Mouse (Mus musculus) forebrain, embryonic 13.5 days (tissue): ENCODE measurements around the gene Sap30bp. TPM values are rescaled to one million over a fixed set of nuclear protein-coding genes. Genes with fewer than 3 reads are reported as not detected.

Experiments used
- ATAC-seq: fragments of 200-750 bp; cut with Nextera tagmentation; 2 replicates; pipeline ENCODE4 v1.8.0; 2017
- H3K27ac ChIP-seq: fragments of 300-500 bp; sonication (generic); 2 replicates; pipeline ENCODE4 v1.5.1; 2015; ENCODE audit warnings: inconsistent platforms, mild to moderate bottlenecking, moderate library complexity
- H3K27me3 ChIP-seq: fragments of 300-500 bp; sonication (generic); 2 replicates; pipeline ENCODE4 v1.6.1; 2015; ENCODE audit warnings: mild to moderate bottlenecking, inconsistent platforms
- H3K36me3 ChIP-seq: fragments of 300-500 bp; sonication (generic); 2 replicates; pipeline ENCODE4 v1.6.1; 2015; ENCODE audit warnings: mild to moderate bottlenecking, inconsistent platforms; ENCODE audit not compliant: poor library complexity, severe bottlenecking
- H3K4me1 ChIP-seq: fragments of 300-500 bp; sonication (generic); 2 replicates; pipeline ENCODE4 v1.6.1; 2015; ENCODE audit warnings: inconsistent platforms
- H3K4me2 ChIP-seq: fragments of 300-500 bp; sonication (generic); 2 replicates; pipeline ENCODE4 v1.6.1; 2015; ENCODE audit warnings: inconsistent platforms, mild to moderate bottlenecking, moderate library complexity
- H3K4me3 ChIP-seq: fragments of 300-500 bp; sonication (generic); 2 replicates; pipeline ENCODE4 v1.5.1; 2015; ENCODE audit warnings: mild to moderate bottlenecking, inconsistent platforms
- H3K9ac ChIP-seq: fragments of 300-500 bp; sonication (generic); 2 replicates; pipeline ENCODE4 v1.6.1; 2015; ENCODE audit warnings: mild to moderate bottlenecking, inconsistent platforms
- H3K9me3 ChIP-seq: fragments of 300-500 bp; sonication (generic); replicated peaks from 2 replicates; pipeline ENCODE4 v1.6.1; 2016; ENCODE audit warnings: inconsistent platforms
- WGBS: fragments of 180-500 bp; shearing (Covaris S2); methylation state at CpG from one replicate; pipeline ENCODE4 v1.1.7; 2015; 5-methylcytosine and 5-hydroxymethylcytosine counted together
- polyA plus RNA-seq: library from polyadenylated mRNA; unstranded; fragments of >200 nt; fragmentation: Nextera tagmentation; extraction: Ambion mirVana; gene quantifications from 2 replicates; pipeline ENCODE4 v1.2.1, GENCODE M21; 2015

Gene Sap30bp
- polyA plus RNA-seq, 1 experiment from 2014 or later, result 62.4 TPM

- no peaks in the 10 kb centered on the region for H3K36me3 ChIP-seq
- WGBS, result 91% methylated on average over 3 of the region's 3 CpGs
- no peak overlapping the region for H3K27ac ChIP-seq
- no peak overlapping the region for H3K4me2 ChIP-seq
- no peak overlapping the region for H3K9ac ChIP-seq
- no peak for ATAC-seq
- H3K4me3 ChIP-seq, result no peak overlapping the region
- H3K9me3 ChIP-seq, result no peaks in the 10 kb centered on the region
- 0 out of 2 replicates have a peak, but pooled peaks cover 1% of the 10 kb centered on the region for H3K4me1 ChIP-seq
- peaks cover 4% of the 10 kb centered on the region for H3K27me3 ChIP-seq
Observed at GRCm38 (mm10) chr11:115995256-115995655, 62.2 kb downstream of the Sap30bp start.

- Histone ChIP-seq H3K4me1 (0 out of 2 replicates have a peak, but pooled peaks cover 6% of the 10 kb centered on the region), H3K27ac (no peak overlapping the region), H3K9ac (no peak overlapping the region), H3K4me3 (no peak overlapping the region), H3K9me3 (no peaks in the 10 kb centered on the region), H3K4me2 (no peak overlapping the region), H3K36me3 (no peaks in the 10 kb centered on the region), H3K27me3 (peaks cover 6% of the 10 kb centered on the region)
- ATAC-seq, result no peak
- 86% methylated on average over 4 of the region's 4 CpGs for WGBS
Observed at GRCm38 (mm10) chr11:115997047-115997446, 64.0 kb downstream of the Sap30bp start.

GRCm38 (mm10) chr11:115997662-115998061 lies 64.6 kb downstream of the Sap30bp start:
- Histone ChIP-seq H3K9ac (no peak overlapping the region), H3K36me3 (no peaks in the 10 kb centered on the region), H3K27ac (no peak overlapping the region), H3K9me3 (no peaks in the 10 kb centered on the region), H3K4me3 (no peak overlapping the region), H3K4me2 (no peak overlapping the region), H3K4me1 (0 out of 2 replicates have a peak, but pooled peaks cover 6% of the 10 kb centered on the region), H3K27me3 (peaks cover 6% of the 10 kb centered on the region)
- WGBS, result 77% methylated on average over 5 of the region's 5 CpGs
- ATAC-seq, result no peak

GRCm38 (mm10) chr11:115999027-115999426 lies 65.9 kb downstream of the Sap30bp start:
- Histone ChIP-seq H3K4me1 (0 out of 2 replicates have a peak, but pooled peaks cover 6% of the 10 kb centered on the region), H3K9me3 (no peaks in the 10 kb centered on the region), H3K27me3 (peaks cover 6% of the 10 kb centered on the region), H3K4me2 (no peak overlapping the region), H3K9ac (no peak overlapping the region), H3K27ac (no peak overlapping the region), H3K36me3 (no peaks in the 10 kb centered on the region), H3K4me3 (no peak overlapping the region)
- no peak for ATAC-seq
- 88% methylated on average over 7 of the region's 7 CpGs for WGBS

GRCm38 (mm10) chr11:115999538-116000143 lies 66.6 kb downstream of the Sap30bp start:
- ATAC-seq, result 0 out of 2 replicates have a peak, but pooled peaks have one; percentile 21
- H3K4me2 ChIP-seq, result no peak overlapping the region
- H3K27me3 ChIP-seq, result peaks cover 6% of the 10 kb centered on the region
- no peaks in the 10 kb centered on the region for H3K36me3 ChIP-seq
- no peak overlapping the region for H3K9ac ChIP-seq
- no peak overlapping the region for H3K4me3 ChIP-seq
- peaks cover 8% of the 10 kb centered on the region for H3K4me1 ChIP-seq
- H3K27ac ChIP-seq, result no peak overlapping the region
- H3K9me3 ChIP-seq, result no peaks in the 10 kb centered on the region
- WGBS, result 27% methylated on average over 14 of the region's 14 CpGs

- Histone ChIP-seq H3K4me3 (no peak overlapping the region), H3K4me1 (peaks cover 17% of the 10 kb centered on the region), H3K36me3 (no peaks in the 10 kb centered on the region)
Observed at GRCm38 (mm10) chr11:116000607-116001006, 67.5 kb downstream of the Sap30bp start.

GRCm38 (mm10) chr11:116001725-116002124 lies 68.6 kb downstream of the Sap30bp start:
- peaks cover 6% of the 10 kb centered on the region for H3K27me3 ChIP-seq
- WGBS, result 71% methylated on average over 6 of the region's 6 CpGs
- peaks cover 17% of the 10 kb centered on the region for H3K4me1 ChIP-seq
- H3K9me3 ChIP-seq, result no peaks in the 10 kb centered on the region
- H3K36me3 ChIP-seq, result no peaks in the 10 kb centered on the region
- H3K27ac ChIP-seq, result no peak overlapping the region
- ATAC-seq, result no peak
- no peak overlapping the region for H3K4me3 ChIP-seq
- no peak overlapping the region for H3K9ac ChIP-seq
- H3K4me2 ChIP-seq, result no peak overlapping the region

More at GRCm38 (mm10) chr11:116000607-116001006, 67.5 kb downstream of the Sap30bp start:
- Histone ChIP-seq H3K27ac (no peak overlapping the region), H3K27me3 (peaks cover 6% of the 10 kb centered on the region), H3K4me2 (no peak overlapping the region), H3K9me3 (no peaks in the 10 kb centered on the region), H3K9ac (no peak overlapping the region)
- WGBS, result 14% methylated on average over 10 of the region's 10 CpGs
- ATAC-seq, result no peak

GRCm38 (mm10) chr11:116002894-116003293 lies 69.8 kb downstream of the Sap30bp start:
- H3K27ac ChIP-seq, result no peak overlapping the region
- no peak for ATAC-seq
- whole genome bisulfite sequencing, result 78% methylated on average over 3 of the region's 3 CpGs
- H3K36me3 ChIP-seq, result peaks cover 9% of the 10 kb centered on the region
- H3K4me1 ChIP-seq, result peaks cover 17% of the 10 kb centered on the region
- no peak overlapping the region for H3K9ac ChIP-seq
- H3K4me3 ChIP-seq, result no peak overlapping the region
- H3K4me2 ChIP-seq, result no peak overlapping the region
- H3K9me3 ChIP-seq, result no peaks in the 10 kb centered on the region
- peaks cover 6% of the 10 kb centered on the region for H3K27me3 ChIP-seq

GRCm38 (mm10) chr11:116004186-116004823 lies 71.2 kb downstream of the Sap30bp start:
- H3K4me1 ChIP-seq, result peaks cover 17% of the 10 kb centered on the region
- peak overlapping the region; percentile 47 for H3K9ac ChIP-seq
- H3K27ac ChIP-seq, result no peak overlapping the region
- H3K9me3 ChIP-seq, result no peaks in the 10 kb centered on the region
- 36% methylated on average over 8 of the region's 8 CpGs for WGBS
- peaks cover 6% of the 10 kb centered on the region for H3K27me3 ChIP-seq
- no peak for ATAC-seq
- H3K4me2 ChIP-seq, result peak overlapping the region; percentile 65
- H3K36me3 ChIP-seq, result peaks cover 13% of the 10 kb centered on the region
- H3K4me3 ChIP-seq, result peak overlapping the region; percentile 36

- Histone ChIP-seq H3K9me3 (no peaks in the 10 kb centered on the region), H3K27ac (peak overlapping the region; percentile 45; the same call in 1 of the 2 replicates), H3K36me3 (peaks cover 19% of the 10 kb centered on the region), H3K27me3 (peaks cover 4% of the 10 kb centered on the region), H3K4me1 (peaks cover 17% of the 10 kb centered on the region), H3K4me2 (peak overlapping the region; percentile 65), H3K9ac (peak overlapping the region; percentile 47), H3K4me3 (peak overlapping the region; percentile 36)
- ATAC-seq, result peak; percentile 73
- 7% methylated on average over 54 of the region's 54 CpGs for WGBS
Observed at GRCm38 (mm10) chr11:116004840-116005700, 72.0 kb downstream of the Sap30bp start.

GRCm38 (mm10) chr11:116005701-116006419 lies 72.8 kb downstream of the Sap30bp start:
- 67% methylated on average over 9 of the region's 9 CpGs for WGBS
- Histone ChIP-seq H3K36me3 (peaks cover 19% of the 10 kb centered on the region), H3K9me3 (no peaks in the 10 kb centered on the region), H3K27ac (no peak overlapping the region), H3K9ac (no peak overlapping the region), H3K4me2 (peak overlapping the region; percentile 65), H3K4me3 (no peak overlapping the region), H3K27me3 (no peaks in the 10 kb centered on the region), H3K4me1 (peaks cover 11% of the 10 kb centered on the region)
- peak; percentile 22; the same call in 1 of the 2 replicates for ATAC-seq
